Mouse (Mus musculus): ENCODE results near the gene Gm2696. TPM values are rescaled to one million over a fixed set of nuclear protein-coding genes. Genes with fewer than 3 reads are reported as not detected.

Gene Gm2696
- polyA plus RNA-seq, 1 experiment from 2014 or later = not detected

GRCm38 (mm10) chr10:77835647-77836046 is 21.2 kb downstream of the Gm2696 start, which contains the start of gene Krtap10-10:
TSS of gene Krtap10-10 (plus strand) at chr10:77835947.
- ATAC-seq = no peak
- H3K27ac ChIP-seq (ENCODE audit: low read depth, low read length) = no peak within 1 kb of the TSS
- WGBS = 78% methylated on average over 9 of the region's 9 CpGs
- H3K9ac ChIP-seq (ENCODE audit: low read depth, low read length) = no peak within 1 kb of the TSS
- no peaks in the 10 kb centered on the region for H3K27me3 ChIP-seq (replicated peaks; ENCODE audit: control insufficient read depth, insufficient read depth, low read length)
- H3K4me3 ChIP-seq (ENCODE audit: low read length) = no peak within 1 kb of the TSS
- no peaks in the 10 kb centered on the region for H3K4me1 ChIP-seq (ENCODE audit: control insufficient read depth, insufficient read depth, low read depth, low read length)
- no peak within 1 kb of the TSS for H3K4me2 ChIP-seq (ENCODE audit: low read length)
- no peaks in the 10 kb centered on the region for H3K36me3 ChIP-seq (ENCODE audit: control insufficient read depth, insufficient read depth, low read length)
- no peaks in the 10 kb centered on the region for H3K9me3 ChIP-seq (ENCODE audit: control insufficient read depth, low read length)

GRCm38 (mm10) chr10:77839006-77839405 is 24.5 kb downstream of the Gm2696 start:
- Histone ChIP-seq H3K27ac (ENCODE audit: low read depth, low read length) (no peak overlapping the region), H3K4me3 (ENCODE audit: low read length) (no peak overlapping the region), H3K4me1 (ENCODE audit: control insufficient read depth, insufficient read depth, low read depth, low read length) (no peaks in the 10 kb centered on the region), H3K9ac (ENCODE audit: low read depth, low read length) (no peak overlapping the region), H3K9me3 (ENCODE audit: control insufficient read depth, low read length) (peaks cover 7% of the 10 kb centered on the region), H3K27me3 (replicated peaks; ENCODE audit: control insufficient read depth, insufficient read depth, low read length) (no peaks in the 10 kb centered on the region), H3K36me3 (ENCODE audit: control insufficient read depth, insufficient read depth, low read length) (no peaks in the 10 kb centered on the region; the same call in 1 of the 2 replicates), H3K4me2 (ENCODE audit: low read length) (no peak overlapping the region)
- 84% methylated on average over 6 of the region's 6 CpGs for WGBS
- no peak for ATAC-seq

GRCm38 (mm10) chr10:77846503-77846902 is 32.0 kb downstream of the Gm2696 start, which contains the start of gene Gm36176:
TSS of gene Gm36176 (plus strand) at chr10:77846803.
- Histone ChIP-seq H3K36me3 (ENCODE audit: control insufficient read depth, insufficient read depth, low read length) (no peaks in the 10 kb centered on the region; the same call in 1 of the 2 replicates), H3K9ac (ENCODE audit: low read depth, low read length) (no peak within 1 kb of the TSS), H3K27ac (ENCODE audit: low read depth, low read length) (no peak within 1 kb of the TSS), H3K4me2 (ENCODE audit: low read length) (no peak within 1 kb of the TSS), H3K4me1 (ENCODE audit: control insufficient read depth, insufficient read depth, low read depth, low read length) (no peaks in the 10 kb centered on the region), H3K9me3 (ENCODE audit: control insufficient read depth, low read length) (peaks cover 14% of the 10 kb centered on the region), H3K27me3 (replicated peaks; ENCODE audit: control insufficient read depth, insufficient read depth, low read length) (no peaks in the 10 kb centered on the region), H3K4me3 (ENCODE audit: low read length) (no peak within 1 kb of the TSS)
- WGBS = 78% methylated on average over 2 of the region's 3 CpGs
- no peak for ATAC-seq

GRCm38 (mm10) chr10:77846961-77847360 is 32.5 kb downstream of the Gm2696 start:
- Histone ChIP-seq H3K4me2 (ENCODE audit: low read length) (no peak overlapping the region), H3K27me3 (replicated peaks; ENCODE audit: control insufficient read depth, insufficient read depth, low read length) (no peaks in the 10 kb centered on the region), H3K9ac (ENCODE audit: low read depth, low read length) (no peak overlapping the region), H3K9me3 (ENCODE audit: control insufficient read depth, low read length) (peaks cover 14% of the 10 kb centered on the region), H3K27ac (ENCODE audit: low read depth, low read length) (no peak overlapping the region), H3K4me1 (ENCODE audit: control insufficient read depth, insufficient read depth, low read depth, low read length) (no peaks in the 10 kb centered on the region), H3K4me3 (ENCODE audit: low read length) (no peak overlapping the region), H3K36me3 (ENCODE audit: control insufficient read depth, insufficient read depth, low read length) (no peaks in the 10 kb centered on the region; the same call in 1 of the 2 replicates)
- 23% methylated on average over 2 of the region's 2 CpGs for WGBS
- ATAC-seq = no peak

- ATAC-seq = no peak
- WGBS = 85% methylated on average over 2 of the region's 2 CpGs
- H3K4me2 ChIP-seq (ENCODE audit: low read length) = no peak overlapping the region
These were observed 33.1 kb downstream of the Gm2696 start for GRCm38 (mm10) chr10:77847538-77847937.

GRCm38 (mm10) chr10:77852559-77852958 is 38.1 kb downstream of the Gm2696 start, which contains the start of gene Gm10318:
TSS of gene Gm10318 (plus strand) at chr10:77852859.
- no peak within 1 kb of the TSS for H3K4me3 ChIP-seq (ENCODE audit: low read length)

More at GRCm38 (mm10) chr10:77847538-77847937, 33.1 kb downstream of the Gm2696 start:
- Histone ChIP-seq H3K36me3 (ENCODE audit: control insufficient read depth, insufficient read depth, low read length) (no peaks in the 10 kb centered on the region; the same call in 1 of the 2 replicates), H3K27ac (ENCODE audit: low read depth, low read length) (no peak overlapping the region), H3K4me1 (ENCODE audit: control insufficient read depth, insufficient read depth, low read depth, low read length) (no peaks in the 10 kb centered on the region), H3K9me3 (ENCODE audit: control insufficient read depth, low read length) (peaks cover 14% of the 10 kb centered on the region), H3K27me3 (replicated peaks; ENCODE audit: control insufficient read depth, insufficient read depth, low read length) (no peaks in the 10 kb centered on the region), H3K4me3 (ENCODE audit: low read length) (no peak overlapping the region), H3K9ac (ENCODE audit: low read depth, low read length) (no peak overlapping the region)

GRCm38 (mm10) chr10:77861675-77862074 is 47.2 kb downstream of the Gm2696 start, which contains the start of gene Gm3285:
TSS of gene Gm3285 (plus strand) at chr10:77861975.
- H3K4me3 ChIP-seq (ENCODE audit: low read length) = no peak within 1 kb of the TSS
- 51% methylated on average over 7 of the region's 7 CpGs for WGBS

More at GRCm38 (mm10) chr10:77852559-77852958, 38.1 kb downstream of the Gm2696 start, which contains the start of gene Gm10318:
- Histone ChIP-seq H3K27me3 (replicated peaks; ENCODE audit: control insufficient read depth, insufficient read depth, low read length) (no peaks in the 10 kb centered on the region), H3K4me2 (ENCODE audit: low read length) (no peak within 1 kb of the TSS), H3K27ac (ENCODE audit: low read depth, low read length) (no peak within 1 kb of the TSS), H3K36me3 (ENCODE audit: control insufficient read depth, insufficient read depth, low read length) (no peaks in the 10 kb centered on the region), H3K9me3 (ENCODE audit: control insufficient read depth, low read length) (no peaks in the 10 kb centered on the region), H3K9ac (ENCODE audit: low read depth, low read length) (no peak within 1 kb of the TSS), H3K4me1 (ENCODE audit: control insufficient read depth, insufficient read depth, low read depth, low read length) (no peaks in the 10 kb centered on the region)
- ATAC-seq = no peak
- WGBS = 64% methylated on average over 9 of the region's 9 CpGs

GRCm38 (mm10) chr10:77864067-77864761 is 49.7 kb downstream of the Gm2696 start:
- Histone ChIP-seq H3K27ac (ENCODE audit: low read depth, low read length) (no peak overlapping the region), H3K9me3 (ENCODE audit: control insufficient read depth, low read length) (no peaks in the 10 kb centered on the region), H3K9ac (ENCODE audit: low read depth, low read length) (no peak overlapping the region), H3K4me1 (ENCODE audit: control insufficient read depth, insufficient read depth, low read depth, low read length) (no peaks in the 10 kb centered on the region), H3K4me2 (ENCODE audit: low read length) (peak overlapping the region; percentile 41), H3K27me3 (replicated peaks; ENCODE audit: control insufficient read depth, insufficient read depth, low read length) (no peaks in the 10 kb centered on the region), H3K36me3 (ENCODE audit: control insufficient read depth, insufficient read depth, low read length) (no peaks in the 10 kb centered on the region), H3K4me3 (ENCODE audit: low read length) (peak overlapping the region; percentile 27)
- ATAC-seq = peak; percentile 85
- 43% methylated on average over 14 of the region's 14 CpGs for WGBS

More at GRCm38 (mm10) chr10:77861675-77862074, 47.2 kb downstream of the Gm2696 start, which contains the start of gene Gm3285:
- ATAC-seq = no peak
- Histone ChIP-seq H3K9me3 (ENCODE audit: control insufficient read depth, low read length) (no peaks in the 10 kb centered on the region), H3K4me2 (ENCODE audit: low read length) (no peak within 1 kb of the TSS), H3K9ac (ENCODE audit: low read depth, low read length) (no peak within 1 kb of the TSS), H3K27me3 (replicated peaks; ENCODE audit: control insufficient read depth, insufficient read depth, low read length) (no peaks in the 10 kb centered on the region), H3K36me3 (ENCODE audit: control insufficient read depth, insufficient read depth, low read length) (no peaks in the 10 kb centered on the region), H3K27ac (ENCODE audit: low read depth, low read length) (no peak within 1 kb of the TSS), H3K4me1 (ENCODE audit: control insufficient read depth, insufficient read depth, low read depth, low read length) (no peaks in the 10 kb centered on the region)

GRCm38 (mm10) chr10:77864762-77865143 is 50.3 kb downstream of the Gm2696 start:
- 40% methylated on average over 11 of the region's 11 CpGs for WGBS
- H3K4me3 ChIP-seq (ENCODE audit: low read length) = peak overlapping the region; percentile 27
- no peak overlapping the region for H3K9ac ChIP-seq (ENCODE audit: low read depth, low read length)
- H3K4me2 ChIP-seq (ENCODE audit: low read length) = peak overlapping the region; percentile 41
- no peaks in the 10 kb centered on the region for H3K4me1 ChIP-seq (ENCODE audit: control insufficient read depth, insufficient read depth, low read depth, low read length)
- no peaks in the 10 kb centered on the region for H3K9me3 ChIP-seq (ENCODE audit: control insufficient read depth, low read length)
- no peaks in the 10 kb centered on the region for H3K27me3 ChIP-seq (replicated peaks; ENCODE audit: control insufficient read depth, insufficient read depth, low read length)
- no peak; the same call in 1 of the 2 replicates for ATAC-seq
- H3K27ac ChIP-seq (ENCODE audit: low read depth, low read length) = no peak overlapping the region
- H3K36me3 ChIP-seq (ENCODE audit: control insufficient read depth, insufficient read depth, low read length) = no peaks in the 10 kb centered on the region

Measured in hindbrain, embryonic 16.5 days (tissue).